ENCODE assay signal across 8 mouse cellular contexts in the genomic region with DNA sequence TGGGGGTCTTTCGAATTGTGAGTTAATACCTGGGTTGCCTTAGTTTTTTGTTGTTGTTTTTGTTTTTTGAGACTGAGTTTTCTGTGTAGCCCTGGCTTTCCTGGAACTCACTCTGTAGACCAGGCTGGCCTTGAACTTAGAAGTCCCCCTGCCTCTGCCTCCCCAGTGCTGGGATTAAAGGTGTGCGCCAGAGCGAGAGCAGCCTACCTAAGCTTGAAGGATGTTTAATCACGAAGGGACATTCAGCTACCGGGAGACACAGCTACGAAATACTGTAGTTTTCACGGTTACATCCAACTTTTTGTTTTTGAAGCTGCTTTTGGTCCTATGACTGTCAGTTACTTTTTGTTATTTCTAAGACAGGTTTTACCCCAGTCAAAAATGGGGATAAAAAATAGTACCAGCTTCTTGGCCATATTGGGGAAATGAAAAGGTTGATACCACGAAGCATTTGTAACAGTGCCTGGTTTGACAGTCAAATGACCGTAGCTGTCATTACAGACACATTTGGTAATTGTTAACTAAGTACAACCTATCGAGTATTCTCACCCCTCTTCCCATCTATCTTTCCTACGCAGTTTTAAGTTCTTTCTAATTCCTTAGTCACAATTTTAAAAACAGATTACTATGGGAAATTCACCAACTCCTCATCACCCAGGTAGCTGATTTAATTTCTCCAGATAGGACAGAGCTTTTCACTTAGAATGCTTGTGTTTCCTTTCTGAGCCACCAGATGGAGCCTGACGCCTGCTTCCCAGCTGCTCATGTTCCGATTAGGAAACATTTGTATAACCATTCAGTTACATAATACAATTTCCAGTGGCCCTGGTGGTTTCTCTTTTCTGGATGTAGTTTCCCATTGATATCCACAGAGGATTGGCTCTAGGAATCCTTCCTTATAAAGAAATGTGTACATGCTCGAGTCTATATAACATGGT. TPM values are rescaled to one million over a fixed set of nuclear protein-coding genes. Genes with fewer than 3 reads are reported as not detected.
DNase-seq lines count a peak whose midpoint lies in the region; ATAC-seq lines count a peak whose summit lies in the region.

No protein-coding gene starts in this region.

- DNase-seq in 3134 (ENCODE audit: extremely low read depth, insufficient read length, low spot score) = peak; percentile 55
- peak; percentile 79 for DNase-seq in adrenal gland, adult 2 months
- DNase-seq in embryo, embryonic 9.5 days (ENCODE audit: extremely low spot score) = peak; percentile 61
- DNase-seq in left cerebral cortex, postnatal 25 days (ENCODE audit: low spot score in 2 of 2) = peak; percentile 87 to 95
- DNase-seq in skeletal muscle tissue, adult 2 months (ENCODE audit: low read depth, low spot score) = peak; percentile 87

- H3K4me1 ChIP-seq in intestine, embryonic 16.5 days (ENCODE audit: control insufficient read depth, insufficient read depth, low read length) = peaks cover 17% of the 10 kb centered on the region

- H3K36me3 ChIP-seq in intestine, embryonic 16.5 days (ENCODE audit: control insufficient read depth, insufficient read depth, low read length) = peaks cover 4% of the 10 kb centered on the region; the same call in 1 of the 2 replicates

- H3K4me3 ChIP-seq in intestine, embryonic 16.5 days (ENCODE audit: low read length) = peak overlapping the region; percentile 95

- intact Hi-C loops in left cerebral cortex, postnatal 25 days (cut with DNase I) = loop anchor here (10.0 kb wide), 1 partner anchor 369 kb away; the partner anchor contains the start of gene Ccdc80

- peak overlapping the region; percentile 68 for H3K4me2 ChIP-seq in intestine, embryonic 16.5 days (ENCODE audit: low read depth, low read length)

- H3K27me3 ChIP-seq in intestine, embryonic 16.5 days (replicated peaks; ENCODE audit: control insufficient read depth, insufficient read depth, low read length) = no peaks in the 10 kb centered on the region

- peak overlapping the region; percentile 94 for H3K27ac ChIP-seq in intestine, embryonic 16.5 days (ENCODE audit: low read length)

- no peaks in the 10 kb centered on the region for H3K9me3 ChIP-seq in intestine, embryonic 16.5 days (ENCODE audit: control insufficient read depth, low read length)

- H3K9ac ChIP-seq in intestine, embryonic 16.5 days (ENCODE audit: low read depth, low read length) = peak overlapping the region; percentile 95; the same call in 1 of the 2 replicates

- ATAC-seq in granulocyte monocyte progenitor cell, adult 5-6 weeks (replicated peaks; ENCODE audit: poor library complexity, severe bottlenecking) = peak; percentile 68
- no peak for ATAC-seq in intestine, embryonic 16.5 days
- ATAC-seq in megakaryocyte-erythroid progenitor cell, adult 5-6 weeks (replicated peaks; ENCODE audit: low FRiP score, low TSS enrichment, poor library complexity, severe bottlenecking) = peak; percentile 54

- 37% methylated on average over 14 of the region's 14 CpGs for WGBS in intestine, embryonic 16.5 days

RNA-seq across cellular contexts. Expression of gene Nepro, which starts 1.5 kb away (rescaled TPM):
- total RNA-seq in adrenal gland, adult 2 months (2021) = 10 to 100 TPM in 1 of 2 experiments, 1 to 10 TPM in 1; 9.9 to 12.1 TPM
- 5.1 and 5.2 TPM in 2 replicates for polyA plus RNA-seq in adrenal gland, adult 2 months (2012; rRNA removed)
- total RNA-seq in granulocyte monocyte progenitor cell, adult 5-6 weeks (2014; fragmentation: Nextera tagmentation) = 10.0 and 18.7 TPM in 2 replicates
- total RNA-seq in granulocyte monocyte progenitor cell, adult 5-6 weeks (2017) = 16.9 and 22.4 TPM in 2 replicates
- polyA plus RNA-seq in intestine, embryonic 16.5 days (2015; fragmentation: Nextera tagmentation; extraction: Ambion mirVana) = 5.7 and 6.7 TPM in 2 replicates
- total RNA-seq in left cerebral cortex, postnatal 25 days (2021) = 1 to 10 TPM; 5.7 to 5.9 TPM
- 13.4 and 16.9 TPM in 2 replicates for total RNA-seq in megakaryocyte-erythroid progenitor cell, adult 5-6 weeks (2014; fragmentation: Nextera tagmentation)
- 19.5 and 22.0 TPM in 2 replicates for total RNA-seq in megakaryocyte-erythroid progenitor cell, adult 5-6 weeks (2017)

RNA-seq across cellular contexts. Expression of gene Gtpbp8, which starts 20.6 kb away (rescaled TPM):
- 10 to 100 TPM; 14.9 to 17.8 TPM for total RNA-seq in adrenal gland, adult 2 months (2021)
- polyA plus RNA-seq in adrenal gland, adult 2 months (2012; rRNA removed) = 13.5 and 14.1 TPM in 2 replicates
- 13.5 and 26.5 TPM in 2 replicates for total RNA-seq in granulocyte monocyte progenitor cell, adult 5-6 weeks (2014; fragmentation: Nextera tagmentation)
- total RNA-seq in granulocyte monocyte progenitor cell, adult 5-6 weeks (2017) = 9.0 and 15.9 TPM in 2 replicates
- polyA plus RNA-seq in intestine, embryonic 16.5 days (2015; fragmentation: Nextera tagmentation; extraction: Ambion mirVana) = 29.1 and 34.0 TPM in 2 replicates
- total RNA-seq in left cerebral cortex, postnatal 25 days (2021) = 10 to 100 TPM; 23.9 to 25.3 TPM
- 4.7 and 15.2 TPM in 2 replicates for total RNA-seq in megakaryocyte-erythroid progenitor cell, adult 5-6 weeks (2014; fragmentation: Nextera tagmentation)
- 5.7 and 6.1 TPM in 2 replicates for total RNA-seq in megakaryocyte-erythroid progenitor cell, adult 5-6 weeks (2017)

RNA-seq across cellular contexts. Expression of gene Cd200r1, which starts 40.0 kb away (rescaled TPM):
- total RNA-seq in adrenal gland, adult 2 months (2021) = under 1 TPM; 0.14 to 0.38 TPM
- polyA plus RNA-seq in adrenal gland, adult 2 months (2012; rRNA removed) = 0.15 and 0.19 TPM in 2 replicates
- 6.0 and 13.8 TPM in 2 replicates for total RNA-seq in granulocyte monocyte progenitor cell, adult 5-6 weeks (2014; fragmentation: Nextera tagmentation)
- total RNA-seq in granulocyte monocyte progenitor cell, adult 5-6 weeks (2017) = 2.1 and 7.0 TPM in 2 replicates
- polyA plus RNA-seq in intestine, embryonic 16.5 days (2015; fragmentation: Nextera tagmentation; extraction: Ambion mirVana) = 1.1 and 1.2 TPM in 2 replicates
- 1 to 10 TPM in 1 of 2 experiments, under 1 TPM in 1; 0.85 to 1.2 TPM for total RNA-seq in left cerebral cortex, postnatal 25 days (2021)
- 2.2 and 4.4 TPM in 2 replicates for total RNA-seq in megakaryocyte-erythroid progenitor cell, adult 5-6 weeks (2014; fragmentation: Nextera tagmentation)
- 0.30 TPM in 1 of 2 replicates, not detected in the other for total RNA-seq in megakaryocyte-erythroid progenitor cell, adult 5-6 weeks (2017)
